Mouse (Mus musculus): Measurements from ENCODE around the gene Rmi1.
"Not testable (repeated sequence)": the region's sequence is repeated elsewhere in the genome, so short reads cannot be mapped to it uniquely, and the experiment has no call there.

Gene Rmi1

DNA sequence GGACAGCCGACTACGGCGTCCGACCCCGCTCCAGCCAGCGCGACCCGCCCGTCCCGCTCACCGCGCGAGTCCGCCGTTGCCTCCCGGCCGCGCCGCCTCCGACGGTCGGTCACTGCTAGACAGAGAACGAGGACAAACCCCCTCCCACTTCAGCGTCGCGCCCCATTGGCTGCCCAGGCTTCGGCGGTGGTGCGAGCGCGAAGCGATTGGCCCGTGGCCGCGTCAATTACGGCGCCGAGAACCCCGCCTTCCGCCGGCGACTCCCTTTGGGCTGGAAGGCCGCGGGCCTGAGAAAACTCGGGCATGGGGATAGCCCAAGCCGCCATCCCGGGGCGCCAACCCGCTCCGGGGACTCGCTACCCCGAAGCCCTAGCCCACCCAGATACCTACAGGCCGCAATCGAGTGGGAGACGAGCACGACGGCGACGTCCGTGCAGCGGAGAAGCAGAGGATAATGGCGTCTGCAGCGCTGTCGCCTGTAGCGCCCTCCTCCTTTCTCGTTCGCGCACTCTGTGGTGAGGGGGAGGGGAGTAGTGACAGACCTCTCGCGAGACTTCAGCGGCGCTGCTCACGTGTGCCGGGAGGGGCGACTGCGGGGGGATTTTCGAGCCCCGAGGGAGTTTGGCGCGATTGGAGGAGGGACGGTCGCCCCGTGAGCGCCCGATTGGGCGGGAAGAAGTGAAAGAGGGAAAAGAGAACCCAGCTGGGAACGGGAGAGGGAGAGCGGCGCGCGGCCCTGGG lies at the start of gene Rmi1:
Rmi1 (plus strand) TSS at position 246 of the 741 bp plus-strand sequence.
- DNase-seq = peak; percentile 95 to 96

DNA sequence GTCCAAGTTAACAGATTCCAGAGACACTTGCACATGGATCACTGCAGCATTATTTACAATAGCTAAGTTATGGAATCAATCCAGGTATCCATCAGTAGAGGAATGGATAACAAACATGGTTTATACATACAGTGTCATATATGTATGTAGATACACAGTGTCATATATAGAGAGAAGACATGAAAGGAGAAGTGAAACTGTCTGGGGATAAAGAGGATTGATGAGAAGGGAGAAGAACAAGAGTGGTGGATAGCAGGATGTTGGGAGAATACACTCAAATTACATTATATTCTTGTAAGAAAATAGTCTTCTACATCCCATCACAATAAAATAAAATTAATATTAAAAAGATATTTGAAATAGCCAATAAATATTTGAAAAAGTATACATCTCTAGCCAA lies 49.1 kb upstream of the Rmi1 start:
- DNase-seq = no peak

DNA sequence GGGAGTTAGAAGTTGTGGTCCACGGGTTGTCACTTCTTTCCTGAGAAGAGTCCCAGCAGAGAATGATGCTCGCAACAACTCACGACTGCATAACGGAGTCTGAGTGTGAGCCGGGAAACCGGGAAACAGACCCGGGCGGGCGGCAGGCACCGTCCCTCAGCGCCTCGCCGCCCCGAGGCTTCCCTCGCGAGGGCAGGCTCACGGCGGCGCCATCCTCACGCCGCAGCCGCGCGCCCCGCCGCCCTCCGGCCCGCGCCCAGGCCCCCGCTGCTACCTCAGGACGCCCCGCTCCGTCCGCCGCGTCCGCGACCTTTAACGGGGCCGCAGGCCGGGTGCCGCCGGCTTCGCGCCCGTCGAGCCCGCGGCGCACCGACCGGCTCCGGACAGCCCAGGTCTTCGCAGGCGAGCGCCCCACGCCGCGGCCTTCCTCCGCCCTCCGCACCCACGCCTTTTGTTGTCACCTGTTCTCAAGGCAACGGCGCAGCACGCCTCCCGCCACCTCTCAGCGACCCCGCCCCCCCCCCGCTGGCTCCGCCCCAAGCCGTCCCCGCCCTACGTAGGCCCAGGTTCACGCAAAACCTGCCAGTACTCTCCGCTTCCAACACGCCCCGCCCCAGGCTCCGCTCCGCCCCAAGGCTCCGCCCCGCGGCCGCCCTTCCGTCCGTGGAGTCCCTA lies 43.3 kb upstream of the Rmi1 start, which contains the start of gene Kif27:
Kif27 (minus strand) TSS at position 494 of the 675 bp plus-strand sequence.
- DNase-seq = peak; percentile 86 to 87

DNA sequence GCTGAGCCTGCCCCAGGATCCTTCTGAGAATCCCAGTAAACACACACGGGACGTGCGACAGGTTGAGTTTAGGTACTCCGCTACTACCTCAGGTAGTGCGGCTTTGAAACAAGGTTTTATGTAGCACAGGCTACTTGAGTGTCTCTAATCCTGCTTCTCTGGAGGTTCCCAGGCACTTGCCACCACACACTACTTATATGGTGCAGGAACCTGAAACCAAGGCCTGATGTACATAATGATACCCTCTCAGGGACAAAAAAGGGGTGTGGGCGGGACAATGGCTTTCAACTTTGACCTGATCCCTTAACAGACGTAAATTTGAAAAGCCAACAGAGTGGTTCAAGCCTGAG lies 42.8 kb upstream of the Rmi1 start:
- no peak for DNase-seq

DNA sequence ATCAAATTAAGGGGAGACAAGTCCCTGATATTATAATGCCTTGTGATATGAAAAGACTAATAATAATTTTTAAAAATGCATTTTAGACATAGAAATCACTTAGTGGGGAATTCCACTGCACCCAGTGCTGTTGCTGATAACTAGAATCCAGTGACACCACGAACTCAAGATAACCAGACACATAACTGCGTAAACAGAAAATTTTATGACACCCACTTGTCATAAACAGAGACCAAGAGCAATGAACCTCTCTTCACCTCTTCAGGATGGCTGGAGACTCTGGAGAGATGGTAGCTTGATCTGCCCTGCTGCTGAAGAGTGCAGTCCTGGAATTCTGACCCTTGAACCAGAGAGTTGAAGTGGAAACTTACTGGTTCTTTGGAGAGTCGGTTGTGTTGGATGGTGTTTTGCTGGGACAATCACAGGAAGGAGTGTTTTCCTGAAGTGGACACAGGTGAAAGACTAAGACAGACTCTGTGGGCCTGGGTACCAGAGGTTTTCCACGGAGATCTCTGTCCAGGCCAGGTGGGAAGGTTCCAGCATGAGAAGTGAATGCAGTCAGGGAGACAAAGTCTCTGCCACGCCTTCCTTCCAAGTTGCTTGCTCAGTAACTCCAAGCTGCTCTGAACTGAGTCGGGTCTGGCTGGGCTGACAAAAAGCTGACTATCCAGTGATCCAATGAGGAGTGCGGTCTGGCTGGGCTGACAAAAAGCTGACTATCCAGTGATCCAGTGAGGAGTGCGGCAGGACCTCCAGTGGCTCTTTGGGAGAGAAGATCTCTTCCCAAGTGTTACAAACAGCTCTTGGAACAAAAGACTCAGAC lies 37.5 kb upstream of the Rmi1 start:
- peak; percentile 43 to 64 for DNase-seq

DNA sequence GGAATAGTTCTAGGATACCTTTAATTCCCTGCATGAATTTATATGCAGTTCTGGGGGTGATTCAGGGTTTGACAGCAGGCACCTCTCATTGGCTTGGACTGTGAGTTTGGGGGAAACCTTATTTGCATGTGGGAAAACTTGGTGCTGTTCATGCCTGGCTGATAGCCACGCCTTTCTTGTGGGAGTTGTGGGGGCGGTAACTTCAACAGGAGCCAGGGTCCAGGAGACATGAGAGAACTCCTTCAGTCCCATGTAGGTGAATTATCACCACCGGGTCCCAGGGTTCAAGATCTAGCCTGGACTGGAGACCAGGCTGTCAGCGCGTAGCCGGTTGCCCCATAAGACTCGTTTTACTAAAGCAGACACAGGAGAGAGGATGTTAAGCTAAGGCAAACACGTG lies 36.9 kb upstream of the Rmi1 start:
- DNase-seq = not testable (repeated sequence)

DNA sequence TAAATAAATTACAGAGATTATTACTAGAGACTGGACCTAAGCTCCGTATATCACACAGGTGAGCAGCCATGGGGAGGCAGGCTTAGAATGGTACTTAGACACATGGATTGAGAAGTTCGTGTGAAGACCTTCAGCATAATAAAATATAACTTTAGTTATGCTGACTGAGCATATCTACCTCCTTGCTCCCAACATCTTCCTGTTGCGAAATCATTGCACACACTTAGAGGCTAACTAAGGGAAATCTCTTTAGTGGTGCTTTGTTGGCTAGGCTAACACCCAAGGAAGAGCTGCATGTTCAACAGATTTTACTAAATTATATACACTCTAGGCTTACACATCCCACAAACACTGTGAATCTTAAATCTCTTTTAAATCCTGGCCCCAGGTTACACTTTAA lies 35.7 kb upstream of the Rmi1 start:
- DNase-seq = no peak

DNA sequence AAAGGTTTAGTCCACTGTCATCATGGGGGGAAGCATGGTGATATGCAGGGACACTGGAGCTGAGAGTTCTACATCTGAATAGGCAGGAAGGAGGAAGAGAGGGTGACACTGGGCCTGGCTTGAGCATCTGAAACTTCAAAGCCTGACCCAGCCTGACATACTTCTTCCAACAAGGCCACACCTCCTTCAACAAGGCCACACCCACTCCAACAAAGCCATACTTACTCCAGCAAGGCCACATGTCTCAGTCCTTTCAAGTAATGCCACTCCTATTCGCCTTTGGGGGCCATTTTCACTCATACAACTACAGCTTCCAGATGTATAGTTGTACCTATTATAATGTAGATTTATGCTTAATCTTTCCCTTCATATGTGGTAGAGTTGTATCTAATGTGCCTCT lies 34.4 kb upstream of the Rmi1 start:
- DNase-seq = no peak

DNA sequence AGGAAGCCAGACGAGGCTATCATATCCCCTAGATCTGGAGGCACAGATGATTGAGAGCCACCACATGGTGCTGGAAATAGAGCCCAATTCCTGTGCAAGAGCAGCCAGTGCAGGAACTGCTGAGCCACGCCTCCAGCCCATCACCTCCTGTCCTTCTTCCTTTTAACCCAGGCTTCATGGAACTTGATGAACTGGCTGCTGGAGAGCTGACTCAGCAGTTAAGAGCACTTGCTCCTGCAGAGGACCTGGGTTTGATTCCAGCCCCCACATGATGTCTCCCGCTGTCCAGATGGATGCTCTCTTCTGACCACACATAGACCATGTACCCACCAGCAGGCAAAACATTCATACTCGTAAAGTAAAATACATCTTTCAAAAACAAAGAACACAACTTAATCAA lies 33.2 kb upstream of the Rmi1 start:
- no peak for DNase-seq

DNA sequence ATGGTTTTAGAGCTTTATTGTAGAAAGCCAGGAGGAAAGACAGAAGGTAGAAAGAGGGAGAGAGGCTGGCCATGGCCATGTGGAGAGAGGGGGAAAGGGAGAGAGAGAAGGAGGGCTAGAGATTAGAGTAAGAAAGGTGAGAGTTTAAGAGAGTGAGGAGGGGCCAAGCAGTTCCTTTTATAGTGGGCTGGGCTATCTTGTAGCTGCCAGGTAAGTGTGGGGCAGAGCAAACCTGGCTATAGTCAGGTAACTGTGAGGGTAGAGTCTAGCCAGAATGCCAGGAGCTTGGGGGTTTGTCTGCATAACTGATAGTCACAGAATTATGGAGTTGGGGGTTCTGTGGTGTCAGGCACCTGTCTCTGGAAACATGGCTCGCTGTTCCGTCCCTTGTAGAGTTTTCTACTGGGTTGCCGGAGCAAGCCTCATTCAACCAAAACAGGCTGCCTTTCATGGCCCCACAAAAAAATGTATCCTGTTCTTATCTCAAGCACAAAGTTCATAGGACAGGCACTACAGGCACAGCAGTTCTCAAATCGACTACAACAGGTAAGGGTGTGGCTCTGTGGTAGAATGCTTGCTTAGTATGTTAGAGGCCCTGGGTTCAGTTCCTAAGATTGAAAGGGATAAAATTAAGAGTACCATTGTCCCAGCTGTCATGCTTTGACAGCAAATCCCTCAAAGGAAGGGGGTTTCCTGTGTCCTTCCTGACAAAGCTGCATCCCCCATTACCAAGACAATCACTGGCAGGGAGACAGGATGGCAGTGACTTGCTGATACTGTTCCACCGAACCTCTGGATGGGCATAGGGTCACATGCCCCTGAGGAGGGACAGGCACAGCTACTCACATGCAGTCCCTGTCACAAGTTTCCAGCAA lies 29.5 kb upstream of the Rmi1 start:
- DNase-seq = no peak

DNA sequence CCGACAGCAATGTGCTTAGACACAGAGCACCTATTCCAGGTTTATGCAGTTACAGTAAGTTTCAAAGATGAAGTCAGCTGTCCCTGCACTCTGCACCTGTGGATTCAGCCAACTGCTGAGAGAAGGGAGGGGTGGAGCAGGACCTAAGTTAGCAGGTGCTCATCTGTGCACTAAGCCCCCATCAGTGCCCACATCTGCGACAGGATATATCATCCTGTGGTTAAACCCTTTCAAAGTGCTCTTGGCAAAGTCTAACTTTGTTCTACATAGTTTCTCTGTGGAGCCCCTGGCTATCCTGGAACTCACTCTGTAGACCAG lies 28.9 kb upstream of the Rmi1 start:
- no peak for DNase-seq

DNA sequence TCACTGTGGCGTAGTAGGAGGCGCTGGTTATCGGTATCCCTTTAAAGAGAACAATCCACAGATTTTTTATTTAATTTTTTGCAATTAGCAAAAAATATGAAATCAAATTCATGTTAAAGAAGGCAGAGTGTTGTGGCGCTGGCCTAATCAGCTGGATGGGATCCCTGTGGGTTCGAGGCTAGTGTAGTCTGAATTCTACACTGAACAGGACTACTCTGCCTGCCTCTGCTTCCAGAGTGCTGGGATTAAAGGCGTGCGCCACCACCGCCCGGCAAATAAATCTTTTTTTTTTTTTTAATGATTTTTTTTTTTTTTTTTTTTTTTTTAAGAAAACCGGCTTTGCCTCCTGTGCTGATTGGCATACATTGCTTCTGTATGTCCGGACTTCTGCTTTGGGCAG lies 17.7 kb upstream of the Rmi1 start:
- DNase-seq = no peak

DNA sequence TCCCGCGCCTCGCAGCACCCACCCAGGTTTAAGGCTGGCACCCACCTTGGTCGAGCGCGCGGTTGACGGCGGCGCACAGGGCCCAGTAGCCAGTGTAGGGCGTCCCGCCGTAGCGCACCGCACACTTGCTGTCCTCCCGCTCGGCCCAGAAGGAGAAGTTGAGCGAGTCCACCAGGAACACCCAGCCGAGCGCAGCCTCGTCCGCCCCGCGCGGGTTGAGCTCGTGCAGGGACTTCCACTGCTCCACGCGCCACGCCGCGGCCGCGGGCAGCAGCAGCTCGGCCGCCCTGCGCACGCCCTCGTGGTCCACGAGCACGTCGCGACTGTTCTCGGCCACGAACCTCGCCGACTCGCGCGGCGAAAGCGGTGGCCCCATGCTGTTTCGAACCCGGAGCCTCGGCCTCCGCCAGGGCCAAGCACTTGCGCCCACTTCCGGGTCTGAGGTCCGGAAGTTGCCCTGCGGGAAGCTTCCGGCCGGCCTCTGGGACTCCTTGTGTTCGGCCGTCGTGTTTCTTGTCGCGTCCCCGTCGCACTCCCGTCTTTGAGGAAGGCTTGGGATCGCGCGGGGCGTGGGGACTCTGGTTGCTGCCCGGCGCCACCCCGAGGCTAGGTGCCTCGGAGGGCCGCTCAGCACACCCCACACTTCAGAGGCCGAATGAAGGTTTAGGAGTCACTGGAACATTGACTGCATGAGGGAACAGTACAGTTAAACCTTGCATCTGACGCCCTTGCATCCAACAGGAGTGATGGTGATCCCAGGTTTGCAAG lies 17.1 kb upstream of the Rmi1 start, which contains the start of gene 2210016F16Rik:
2210016F16Rik (minus strand) TSS at position 447 of the 768 bp plus-strand sequence.
- DNase-seq = peak; percentile 44 to 64

DNA sequence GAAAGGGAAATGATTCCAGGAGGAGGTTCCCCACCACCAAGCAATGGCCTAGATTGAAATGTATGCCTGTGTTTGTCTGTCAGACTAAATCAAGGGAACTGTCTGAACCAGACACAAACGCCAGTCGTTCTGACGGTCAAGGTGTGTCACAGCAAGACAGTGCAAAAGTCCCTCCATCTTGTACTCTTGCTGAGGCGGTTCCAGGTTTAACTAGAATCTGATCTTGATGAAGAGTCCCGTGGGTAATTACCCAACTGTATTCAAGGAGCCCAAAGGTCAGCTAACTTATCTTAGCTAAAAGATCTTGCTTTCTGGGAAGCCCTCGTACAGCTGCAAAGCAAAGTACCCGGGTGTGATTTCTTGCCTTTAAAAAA lies 16.5 kb upstream of the Rmi1 start:
- DNase-seq = no peak

DNA sequence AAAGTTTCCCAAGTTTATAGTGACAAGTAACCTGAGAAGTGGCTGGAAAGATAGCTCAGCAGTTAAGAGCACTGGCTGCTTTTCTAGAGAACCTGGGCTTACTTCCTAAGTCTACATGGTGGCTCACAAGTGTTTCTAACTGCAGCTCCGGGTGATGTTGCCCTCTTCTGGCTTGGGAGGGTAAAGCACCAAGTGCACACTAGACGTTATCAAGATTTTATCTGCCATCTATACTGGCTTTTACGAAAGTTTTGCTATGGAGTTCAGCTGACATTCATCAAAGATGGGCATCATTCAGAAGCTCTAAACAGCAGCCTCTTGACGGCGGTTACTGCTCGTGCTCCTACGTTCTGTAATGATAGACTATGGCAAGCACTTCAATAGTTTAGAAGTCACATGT lies 14.1 kb upstream of the Rmi1 start:
- peak; percentile 57 to 82 for DNase-seq

DNA sequence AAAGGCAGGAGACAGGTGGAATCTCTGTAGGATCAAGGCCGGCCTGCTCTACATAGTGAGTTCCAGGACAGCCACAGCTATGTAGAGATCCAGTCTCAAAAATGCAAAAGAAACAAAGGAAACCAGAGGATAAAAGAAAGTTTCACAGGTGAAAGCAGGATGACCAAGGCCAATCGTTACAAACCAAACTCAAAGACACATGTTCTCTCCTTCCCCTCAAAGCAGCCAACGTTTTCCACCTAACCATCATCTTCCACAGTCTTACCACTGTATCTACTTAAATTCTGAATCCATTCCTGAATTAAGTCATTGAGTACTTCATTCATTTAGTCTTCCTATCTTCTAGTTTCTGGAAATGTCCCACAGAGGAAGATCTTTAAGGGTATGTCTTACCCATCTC lies 13.7 kb upstream of the Rmi1 start:
- peak in 1 of 2 experiments; percentile 10 for DNase-seq

DNA sequence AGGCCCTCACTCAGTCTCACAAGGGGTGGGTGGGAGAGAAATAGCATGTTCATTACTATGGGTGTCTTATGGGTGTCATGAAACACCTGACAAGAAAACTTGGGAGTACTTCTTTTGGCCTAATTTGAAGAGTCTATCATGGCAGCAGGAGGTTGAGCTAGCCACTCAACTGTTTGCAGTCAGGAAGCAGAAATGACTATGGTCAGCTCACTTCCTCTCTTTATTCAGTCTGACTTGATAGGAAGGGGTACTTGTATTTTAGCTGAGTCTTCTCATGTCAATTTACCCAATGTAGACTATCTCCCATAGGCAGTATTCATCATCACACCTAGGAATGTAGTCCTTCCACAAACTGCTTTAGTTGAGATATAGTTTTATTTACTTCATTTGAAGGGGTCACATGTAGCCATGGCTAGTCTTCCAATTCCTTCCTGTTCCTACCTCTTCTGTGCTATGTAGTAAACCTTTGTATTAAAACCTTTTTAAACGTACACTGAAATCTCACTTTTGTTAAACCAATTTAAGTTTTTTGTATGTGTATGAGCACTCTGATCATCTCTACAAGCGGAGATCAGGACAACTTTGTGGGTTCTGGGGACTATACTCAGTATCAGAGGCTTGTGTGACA lies 12.6 kb upstream of the Rmi1 start:
- DNase-seq = no peak

DNA sequence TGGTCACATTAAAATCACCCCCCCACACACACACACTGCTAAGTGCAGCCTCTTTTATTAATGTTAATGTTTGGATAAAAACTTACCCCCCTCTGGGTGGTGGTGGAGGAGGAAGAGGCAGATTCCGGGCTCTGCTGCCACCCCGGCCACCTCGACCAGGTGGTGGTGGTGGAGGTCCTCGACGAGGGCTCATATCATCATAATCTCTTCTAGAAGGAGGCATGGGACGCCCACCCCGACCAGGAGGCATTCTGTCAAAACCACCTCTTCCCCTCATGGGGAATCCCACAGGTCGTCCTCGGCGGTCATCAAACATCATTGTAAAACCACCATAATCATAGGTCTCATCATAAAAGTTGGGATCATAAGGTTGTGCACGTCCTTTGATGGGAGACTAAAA lies 7.7 kb upstream of the Rmi1 start:
- DNase-seq = not testable (repeated sequence)

DNA sequence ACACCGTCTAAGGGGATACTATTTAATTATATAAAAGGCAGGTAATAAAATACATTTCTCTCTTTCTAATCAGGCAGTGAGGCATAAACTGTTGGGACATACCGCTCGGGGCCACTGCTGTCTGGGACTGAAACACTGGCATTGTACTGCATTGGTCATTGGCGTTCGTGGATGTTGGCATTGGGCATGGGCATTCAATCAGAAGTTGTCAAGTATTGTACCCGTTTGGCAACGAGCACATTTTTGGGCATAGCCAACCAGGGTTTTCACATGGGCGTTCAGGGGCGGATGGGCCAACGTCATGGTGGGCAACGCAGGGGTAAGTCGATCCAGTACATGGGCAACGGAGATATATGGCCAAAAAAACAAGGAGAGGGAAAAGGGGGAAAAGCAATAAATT lies 4.4 kb upstream of the Rmi1 start:
- no peak for DNase-seq

DNA sequence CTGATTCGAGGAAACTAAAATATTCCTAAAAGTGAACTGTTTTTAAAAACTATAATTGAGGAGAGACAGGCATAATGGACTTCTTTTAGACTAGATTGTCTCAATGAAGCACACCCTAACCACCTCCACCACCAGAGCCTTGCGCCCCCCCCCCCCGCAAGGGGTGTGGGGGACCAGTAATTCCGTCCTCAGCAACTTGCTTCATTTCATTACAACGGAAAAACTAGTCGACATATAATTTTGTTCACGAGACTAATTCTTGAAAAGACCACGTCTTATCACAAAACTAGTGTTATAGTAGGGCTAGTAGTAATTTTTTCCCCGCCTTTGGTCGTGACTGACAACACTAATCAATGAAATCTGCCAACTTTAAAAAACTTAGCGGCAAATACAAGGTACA lies 1.5 kb upstream of the Rmi1 start:
- no peak for DNase-seq
